Mouse (Mus musculus) thymus, postnatal 10 days (tissue): Measurements from ENCODE around the gene Intu.

Experiments
- DNase-seq, 2 experiments: peaks; one replicate each; pipeline ENCODE4 v3.0.0; 2021; ENCODE audit warnings: low spot score in 2 of 2

The Intu gene

DNA sequence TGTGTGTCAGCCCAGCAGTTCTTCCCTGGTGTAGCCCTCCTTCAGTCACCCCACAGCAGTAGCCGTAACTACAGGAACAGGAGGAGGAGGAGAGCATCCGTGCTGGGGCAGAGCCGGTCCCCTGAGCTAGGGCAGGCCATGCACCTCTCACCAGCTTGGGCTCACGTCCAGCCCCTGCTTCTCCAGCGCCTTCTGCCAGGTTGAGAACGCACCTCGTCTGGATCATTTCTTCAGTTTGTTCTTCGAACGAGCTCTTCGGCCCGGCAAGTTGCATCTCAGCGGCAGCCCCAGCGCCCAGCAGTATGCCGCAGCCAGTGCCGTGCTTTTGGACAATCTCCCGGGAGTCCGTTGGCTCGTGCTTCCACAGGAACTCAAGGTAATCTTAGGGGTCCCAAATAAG is 152.1 kb downstream of the Intu start:
- DNase-seq = no peak

DNA sequence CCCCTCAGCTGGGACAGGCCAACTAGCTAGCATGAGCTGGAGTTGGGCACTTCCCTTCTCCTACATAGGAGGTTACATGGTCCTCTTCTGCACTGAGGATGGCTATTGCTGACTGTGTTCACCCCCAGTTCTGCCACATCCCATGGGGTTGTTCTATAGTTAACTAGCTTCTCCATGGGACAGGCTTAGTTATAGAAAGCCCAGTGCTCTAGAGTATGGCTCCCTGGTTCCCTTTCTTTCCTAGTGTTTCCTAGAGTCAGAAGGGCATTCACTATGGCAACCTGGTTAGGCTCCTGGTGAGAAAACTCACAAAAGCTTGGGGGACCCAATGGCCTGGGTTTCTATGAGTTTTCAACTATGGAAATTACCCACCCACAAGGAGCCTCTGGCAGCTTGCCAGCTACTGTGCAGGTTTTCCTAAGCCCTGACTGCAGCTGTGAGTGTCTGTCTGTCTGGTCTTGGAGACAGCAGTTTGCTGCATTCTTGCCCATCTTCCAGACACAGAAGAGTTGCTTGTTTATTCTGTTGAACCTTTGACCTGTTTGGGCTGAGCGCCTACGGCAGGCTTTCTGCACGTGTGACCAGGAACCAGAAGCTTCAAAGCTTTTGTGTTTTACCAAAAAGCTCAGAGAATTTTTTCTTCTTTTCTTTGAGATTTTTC is 154.9 kb downstream of the Intu start:
- no peak for DNase-seq

DNA sequence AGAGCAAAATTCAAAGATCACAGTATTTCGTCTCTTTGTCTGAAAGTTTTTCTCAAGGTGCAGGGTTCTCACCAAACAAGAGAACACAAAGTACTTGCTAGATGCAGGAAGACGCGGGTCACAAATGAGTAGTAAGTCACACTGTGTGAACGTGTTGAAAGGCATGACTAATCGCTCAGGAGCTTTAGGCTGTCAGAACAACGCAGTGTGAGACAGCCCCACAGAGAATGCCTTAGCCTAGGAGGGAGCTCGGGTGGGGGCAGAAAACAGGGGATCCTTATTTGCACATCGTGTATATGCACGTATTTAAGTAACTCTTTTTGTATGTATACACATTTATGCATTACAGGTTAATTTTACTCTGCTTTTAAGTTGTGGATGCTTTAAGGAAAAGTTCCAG is 155.8 kb downstream of the Intu start:
- no peak for DNase-seq

DNA sequence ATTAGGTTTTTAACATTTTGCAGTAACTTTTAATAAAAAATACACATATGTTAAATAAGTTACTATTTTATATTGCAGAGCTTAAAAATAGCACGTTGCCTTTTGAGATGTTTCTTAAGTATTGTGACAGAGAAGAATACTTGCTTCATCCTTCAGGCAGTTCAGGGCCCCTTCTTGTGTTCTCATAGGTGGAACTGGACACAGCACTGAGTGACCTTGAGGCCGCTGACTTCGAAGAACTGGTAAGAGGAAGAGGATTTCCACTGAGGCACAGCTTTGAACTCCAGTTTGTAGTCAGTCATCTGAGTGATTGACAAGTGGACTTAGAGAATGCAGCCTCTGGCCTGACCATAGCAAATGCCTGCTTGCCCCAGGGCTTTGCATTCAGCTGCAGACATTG is 156.5 kb downstream of the Intu start:
- DNase-seq = no peak

DNA sequence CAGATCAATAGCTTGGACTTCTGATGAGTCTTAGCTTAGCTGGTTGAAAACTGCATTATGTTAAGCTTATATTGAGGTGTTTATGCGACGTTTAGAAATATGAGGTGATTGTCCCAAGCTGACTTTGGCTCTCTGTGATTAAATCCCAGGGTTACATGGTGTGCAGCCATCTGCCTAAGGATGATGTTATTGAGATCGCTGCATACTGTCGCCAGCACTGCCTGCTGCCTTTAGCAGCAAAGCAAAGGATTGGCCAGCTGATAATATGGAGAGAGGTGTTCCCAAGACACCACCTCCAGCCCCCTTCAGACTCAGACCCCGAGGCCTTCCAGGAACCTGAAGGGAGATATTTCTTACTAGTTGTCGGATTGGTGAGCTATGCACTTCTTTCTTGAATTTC is 160.5 kb downstream of the Intu start:
- DNase-seq = no peak

DNA sequence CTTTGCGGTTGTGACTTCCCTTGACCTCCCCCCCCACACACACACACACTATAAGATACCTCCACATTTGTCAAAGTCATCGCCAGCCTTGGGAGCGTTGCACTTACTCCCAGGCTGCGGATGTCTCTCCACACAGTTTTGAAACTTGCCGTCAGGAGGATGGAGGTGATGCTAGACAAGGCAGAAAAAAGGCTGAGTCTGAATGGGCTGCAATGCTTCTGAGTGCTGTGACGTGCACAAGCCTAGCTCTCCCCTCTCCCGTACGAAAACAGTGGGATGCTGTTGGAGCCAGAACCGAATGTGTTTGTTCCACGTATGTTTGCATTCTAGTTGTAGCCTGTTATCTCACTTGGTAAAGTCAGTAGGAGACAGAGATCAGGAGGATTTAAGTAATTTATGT is 162.3 kb downstream of the Intu start:
- DNase-seq = no peak

DNA sequence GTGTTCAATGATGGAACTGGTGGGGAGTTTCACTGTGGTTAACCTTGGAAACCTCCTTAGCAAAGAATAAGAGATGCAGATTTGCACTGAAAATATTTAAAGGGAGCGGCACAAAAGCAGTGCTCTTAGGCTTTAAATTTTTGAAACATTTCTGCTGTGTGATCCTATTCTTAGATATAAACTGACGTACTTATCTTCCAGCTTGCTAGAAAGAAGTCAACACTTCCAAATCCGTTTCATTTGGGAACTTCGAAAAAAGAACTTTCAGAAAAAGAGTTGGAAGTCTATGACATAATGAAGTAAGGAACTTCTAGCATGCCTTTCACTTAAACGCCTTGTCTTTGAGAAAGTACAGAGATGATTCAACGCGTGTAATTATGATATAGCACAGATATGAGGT is 162.9 kb downstream of the Intu start:
- no peak for DNase-seq

DNA sequence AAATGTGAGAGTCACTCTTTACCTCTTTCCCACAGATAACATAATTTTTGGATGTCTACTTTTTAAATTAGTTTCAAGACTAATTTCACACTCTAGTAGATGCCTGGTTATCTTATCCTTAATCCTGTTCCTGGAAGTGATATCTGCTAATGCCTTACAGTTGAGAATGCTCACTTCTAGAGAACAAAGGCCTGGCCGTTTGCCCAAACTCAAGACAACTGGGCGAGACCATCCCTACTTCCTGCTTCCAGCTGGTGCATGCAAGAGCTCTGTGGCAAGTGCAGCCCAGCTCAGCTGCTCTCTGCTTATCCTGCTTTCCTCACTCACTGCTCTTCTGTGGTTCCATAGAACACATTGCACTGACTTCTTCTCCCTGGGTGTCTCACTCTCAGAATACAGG is 163.4 kb downstream of the Intu start:
- DNase-seq = no peak

DNA sequence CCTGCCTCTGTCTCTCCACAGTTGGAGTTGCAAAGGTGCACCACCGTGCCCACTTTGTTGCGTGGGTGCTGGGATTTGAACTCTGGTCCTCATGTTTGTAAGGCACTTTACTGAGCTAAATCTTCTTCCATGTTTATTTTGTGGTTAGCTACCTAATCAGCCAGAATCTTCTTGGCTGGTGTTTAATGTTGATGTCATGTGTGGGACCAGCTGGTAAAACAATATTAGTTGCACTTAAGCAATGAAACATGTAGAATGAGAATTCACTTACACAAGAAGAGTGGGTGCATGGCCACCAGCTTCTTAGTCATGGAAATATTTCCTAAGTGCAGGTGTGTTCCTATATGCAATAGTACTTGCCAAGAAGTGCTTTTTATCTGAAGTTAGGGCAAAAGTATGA is 164.1 kb downstream of the Intu start:
- no peak for DNase-seq

DNA sequence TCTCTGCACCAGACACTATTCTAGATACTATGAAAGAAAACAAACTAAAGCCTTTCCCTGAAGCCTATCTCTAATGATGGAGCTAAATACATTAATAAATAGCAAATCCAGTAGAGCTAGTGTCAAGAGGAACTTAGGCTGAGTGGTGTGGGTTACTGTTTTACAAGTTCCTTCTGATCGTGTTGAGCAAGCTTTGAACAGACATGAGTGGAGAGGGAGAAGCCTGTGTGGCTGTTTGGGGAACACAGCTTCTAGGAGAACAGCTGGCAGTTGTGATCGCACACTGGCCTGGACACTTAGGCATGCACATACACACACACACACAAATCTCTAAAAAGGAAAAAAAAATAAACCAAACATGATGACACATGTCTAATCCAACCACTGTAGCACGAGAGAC is 167.7 kb downstream of the Intu start:
- no peak for DNase-seq

DNA sequence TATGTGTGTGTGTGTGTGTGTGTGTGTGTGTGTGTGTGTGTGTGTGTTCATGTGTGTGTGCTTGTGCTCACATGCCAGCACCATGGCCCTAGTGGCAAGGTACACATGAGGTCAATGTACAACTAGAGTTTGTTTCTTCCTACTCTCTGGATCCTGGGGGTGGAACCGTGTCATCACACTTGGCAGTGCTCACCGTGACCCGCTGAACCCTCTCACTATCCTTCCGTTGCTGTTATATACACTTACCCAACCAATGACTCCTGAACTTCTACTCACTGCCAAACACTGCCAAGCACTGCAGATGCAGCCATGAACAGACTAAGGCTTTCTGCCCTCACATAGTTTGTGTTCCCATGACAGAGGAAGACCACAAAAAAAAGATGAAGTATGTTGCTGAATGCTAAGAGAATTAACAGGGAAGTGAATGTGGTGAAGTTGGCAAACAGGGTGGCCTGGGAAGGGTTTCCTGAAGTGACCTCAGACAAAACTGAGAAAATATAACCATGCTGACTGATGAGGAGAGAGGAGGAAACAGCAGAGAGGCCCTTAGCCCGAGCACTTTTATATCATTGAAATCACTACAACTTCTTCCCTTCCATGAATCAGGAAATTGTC is 173.8 kb downstream of the Intu start:
- DNase-seq = no peak

DNA sequence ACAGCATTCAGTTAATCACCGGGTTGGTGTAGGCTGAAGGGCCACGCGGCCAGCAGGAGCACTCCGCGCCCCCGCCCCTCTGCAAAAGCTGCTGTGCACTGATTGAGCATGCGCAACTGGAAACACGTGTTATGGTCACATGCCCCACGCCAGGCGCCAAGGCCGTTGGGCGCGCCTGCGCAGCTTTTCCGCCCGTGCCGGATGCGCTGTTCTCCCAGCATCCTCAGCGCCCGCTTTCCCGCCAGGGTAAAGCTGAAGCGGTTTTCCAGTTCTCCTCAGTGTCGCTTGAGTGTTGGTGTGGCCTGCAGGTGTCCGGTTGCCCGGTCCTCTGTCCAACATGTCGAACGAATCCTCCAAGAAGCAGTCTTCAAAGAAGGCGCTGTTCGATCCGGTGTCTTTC is 177.6 kb downstream of the Intu start, which contains the start of gene Slc25a31:
Gene Slc25a31 (plus strand): TSS at position 201 of the 400 bp plus-strand sequence.
- DNase-seq = no peak

DNA sequence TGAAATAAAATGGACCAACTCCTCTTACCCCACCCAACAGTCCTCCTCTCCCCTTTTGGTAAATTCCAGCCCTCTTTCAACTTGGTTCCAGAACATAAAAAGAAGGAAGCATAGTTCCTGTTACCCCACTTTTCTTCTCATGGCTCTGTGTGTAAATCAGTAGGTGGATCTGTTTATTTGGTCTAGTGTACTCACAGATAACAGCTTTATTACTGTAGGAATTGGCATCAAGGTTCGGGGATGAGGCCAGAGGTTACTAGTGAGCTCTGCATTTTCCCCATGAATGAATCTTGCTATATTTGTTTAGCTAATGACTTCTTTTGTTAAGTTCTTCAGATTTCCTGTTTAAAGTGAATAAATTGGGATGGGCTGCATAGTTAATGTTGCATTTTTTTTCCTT is 185.0 kb downstream of the Intu start:
- no peak for DNase-seq

DNA sequence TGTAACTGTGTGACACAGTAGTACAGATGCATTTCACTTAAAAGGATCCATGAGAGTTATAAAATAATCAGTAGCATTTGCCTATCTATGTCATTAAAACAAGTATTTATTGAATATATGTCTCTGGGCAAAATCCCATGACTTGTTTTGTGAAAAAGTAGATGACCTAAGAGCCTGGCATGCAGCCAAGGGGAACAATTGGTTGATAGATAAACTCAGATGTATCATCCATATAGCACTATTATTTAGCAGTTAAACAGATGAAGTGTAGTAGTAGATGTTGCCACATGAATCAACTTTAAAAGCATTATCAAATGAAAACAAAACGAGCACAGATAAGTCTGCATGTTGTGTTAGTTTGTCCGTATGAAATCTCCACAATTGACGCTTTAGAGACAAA is 187.9 kb downstream of the Intu start:
- no peak for DNase-seq

DNA sequence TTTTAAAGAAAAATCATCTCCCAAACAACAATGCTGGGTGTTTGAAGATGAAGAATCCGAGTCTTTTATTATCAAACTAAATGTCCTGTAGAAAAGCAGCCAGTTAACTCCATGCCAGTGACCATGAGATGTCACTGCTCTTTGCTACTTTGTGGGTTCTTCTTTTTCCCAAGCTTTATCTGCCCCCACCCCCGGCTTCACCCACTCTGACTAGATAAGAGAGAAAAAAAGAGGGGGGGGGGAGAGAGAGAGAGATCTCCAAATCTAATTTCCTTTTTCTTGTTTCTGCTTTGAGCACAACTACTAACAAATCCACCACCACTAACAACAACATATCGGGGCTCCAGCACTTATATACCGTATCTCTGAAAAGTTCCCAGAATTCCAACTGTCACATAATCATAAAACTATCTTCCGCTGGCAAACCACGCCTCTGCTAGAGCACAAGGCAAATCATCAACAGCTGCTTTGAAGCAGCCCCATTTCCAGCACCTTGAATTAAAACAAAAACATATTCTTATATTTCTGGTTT is 207.4 kb downstream of the Intu start:
- no peak for DNase-seq

DNA sequence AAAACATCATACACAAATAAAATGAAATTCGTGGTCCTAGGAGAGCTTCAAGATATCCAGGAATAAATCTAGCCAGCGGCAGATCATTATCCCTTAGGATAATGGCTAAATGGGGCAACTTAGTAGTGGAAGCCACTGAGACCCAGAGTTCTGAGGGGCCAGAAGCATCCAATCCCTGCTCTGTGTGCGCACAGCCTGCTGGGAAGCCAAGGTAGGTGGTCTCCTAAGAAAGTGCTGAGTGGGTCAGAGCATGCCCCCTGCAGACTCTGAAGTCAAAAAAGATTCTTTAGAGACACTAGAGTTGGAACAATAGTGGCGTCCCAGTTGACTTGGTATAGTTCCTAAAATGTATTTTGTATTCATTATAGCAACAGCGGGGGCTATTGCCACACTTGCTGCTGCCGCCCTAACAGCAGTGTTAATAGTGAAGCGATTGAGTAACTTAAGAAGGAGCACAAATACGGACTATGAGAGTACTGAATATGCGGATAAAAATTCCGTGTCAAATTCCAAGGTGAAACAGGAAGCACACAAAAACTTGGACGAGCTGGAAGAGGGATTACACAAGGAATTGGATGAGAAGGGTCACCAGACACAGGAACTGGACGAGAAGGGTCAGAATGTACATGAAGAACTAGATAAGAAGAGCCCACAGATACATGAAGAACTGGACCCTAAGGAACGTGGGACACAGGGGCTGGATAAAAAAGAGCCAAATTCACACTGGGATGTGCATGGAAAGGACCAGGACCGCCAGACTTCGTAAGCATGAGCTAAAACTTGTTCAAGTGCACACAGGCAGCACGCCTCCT is 213.1 kb downstream of the Intu start, which contains the start of gene Hspa4l:
Gene Hspa4l (plus strand): TSS at position 472 of the 812 bp plus-strand sequence.
- DNase-seq = no peak

DNA sequence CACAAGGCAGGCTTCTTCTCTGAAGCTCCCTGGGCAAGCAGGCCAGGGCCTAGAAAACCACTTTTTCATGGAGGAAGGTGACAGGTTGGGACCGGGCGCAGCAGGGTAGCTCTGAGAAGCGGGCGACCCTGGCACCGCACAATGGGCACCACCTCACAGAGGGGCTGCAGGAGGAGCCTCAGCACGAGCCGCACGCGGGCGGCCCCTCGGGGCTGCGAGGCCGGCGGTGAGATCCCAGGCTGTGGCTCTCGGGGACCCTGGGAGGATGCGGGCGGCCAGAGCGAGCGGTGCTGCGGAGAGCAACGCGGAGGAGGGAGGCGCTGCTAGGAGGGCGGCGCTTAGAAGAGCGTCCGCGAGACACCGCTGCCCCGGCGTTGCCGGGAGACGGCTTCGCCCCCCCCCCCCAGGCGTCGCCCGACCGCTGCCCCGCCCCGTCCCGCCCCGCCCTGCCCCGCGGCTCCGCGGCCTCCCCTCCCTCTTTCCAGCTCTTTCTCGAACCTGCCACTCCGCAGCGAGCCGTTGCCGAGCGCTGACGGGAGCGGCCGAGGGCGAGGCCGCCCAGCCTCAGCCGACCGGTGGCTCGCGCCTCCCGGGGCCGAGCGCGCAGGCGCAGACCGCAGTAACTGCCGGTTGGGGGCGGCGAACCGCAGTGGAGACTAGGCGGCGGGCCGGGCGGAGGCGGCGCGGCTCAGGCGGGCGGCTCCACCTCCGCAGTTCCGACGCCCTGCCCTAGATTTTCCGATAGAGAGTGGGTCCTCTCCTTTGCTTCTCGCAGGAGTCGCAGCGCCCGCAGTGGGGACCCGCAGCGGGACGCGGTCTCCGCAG is 214.0 kb downstream of the Intu start:
- DNase-seq = peak; percentile 90 to 92

DNA sequence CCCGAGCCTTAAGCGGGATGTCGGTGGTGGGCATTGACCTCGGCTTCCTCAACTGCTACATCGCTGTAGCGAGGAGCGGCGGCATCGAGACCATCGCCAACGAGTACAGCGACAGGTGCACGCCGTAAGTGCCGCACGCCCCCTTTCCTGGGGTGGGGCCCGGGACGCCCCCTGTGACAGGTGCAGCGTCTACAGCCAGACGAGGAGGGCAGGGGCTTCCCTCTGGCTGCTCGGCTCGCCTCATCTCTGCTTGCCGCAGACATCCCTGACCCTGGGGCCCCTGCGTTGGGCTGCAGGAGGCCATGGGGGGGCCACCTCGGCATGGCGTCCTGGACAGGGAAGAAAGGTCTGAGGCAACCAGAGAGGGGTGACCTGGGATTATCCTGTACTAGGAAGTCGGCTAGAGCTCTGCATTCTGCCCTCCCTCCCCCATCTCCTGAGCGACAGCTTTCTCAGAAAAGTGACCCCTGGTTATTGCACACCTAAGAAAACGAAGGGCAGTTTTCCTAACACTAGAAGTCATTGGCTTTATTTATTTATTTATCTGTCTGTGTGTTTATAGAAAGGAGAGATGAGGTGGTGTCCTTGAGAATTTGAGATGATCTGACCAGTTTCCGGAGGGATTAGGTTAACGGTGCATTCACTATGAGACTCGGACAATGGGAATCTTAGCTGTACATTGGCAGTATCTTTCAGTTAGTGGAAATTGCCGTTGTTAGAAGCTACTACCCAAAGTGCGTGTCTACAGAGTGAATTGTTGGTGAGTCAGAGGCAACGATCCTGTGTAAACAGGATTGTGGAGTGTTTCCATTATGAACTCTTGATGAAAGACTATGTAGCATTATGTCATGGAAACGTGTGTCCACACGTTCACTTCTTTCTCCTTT is 214.8 kb downstream of the Intu start:
- DNase-seq = peak; percentile 79 to 88
